Mouse (Mus musculus): ENCODE results near the gene Dimt1. TPM values are rescaled to one million over a fixed set of nuclear protein-coding genes. Genes with fewer than 3 reads are reported as not detected.
"Not testable (repeated sequence)": the region's sequence is repeated elsewhere in the genome, so short reads cannot be mapped to it uniquely, and the experiment has no call there.

The Dimt1 gene
- polyA plus RNA-seq, 1 experiment from 2014 or later: 42.5 TPM

DNA sequence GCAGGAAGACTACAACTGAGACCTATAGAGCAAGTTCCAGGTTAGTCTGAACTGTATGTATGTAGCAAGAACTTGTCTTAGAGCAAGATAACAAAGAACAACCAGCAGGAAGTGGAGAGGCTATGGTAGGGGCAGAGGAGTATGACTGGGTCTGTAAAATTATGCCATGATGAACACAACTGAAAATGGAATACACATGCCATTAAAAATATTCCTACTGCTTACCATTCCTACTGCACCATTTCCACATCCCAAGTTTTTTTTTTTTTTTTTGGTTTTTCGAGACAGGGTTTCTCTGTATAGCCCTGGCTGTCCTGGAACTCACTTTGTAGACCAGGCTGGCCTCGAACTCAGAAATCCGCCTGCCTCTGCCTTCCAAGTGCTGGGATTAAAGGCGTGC is 50.6 kb downstream of the Dimt1 start:
- H3K4me2 ChIP-seq (replicated peaks); H3K27ac ChIP-seq; ATAC-seq (ENCODE audit: low FRiP score); H3K4me1 ChIP-seq; H3K9me3 ChIP-seq (replicated peaks); H3K4me3 ChIP-seq; H3K36me3 ChIP-seq; H3K9ac ChIP-seq; H3K27me3 ChIP-seq: not testable (repeated sequence)
- 91% methylated on average over 4 of the region's 4 CpGs for WGBS

DNA sequence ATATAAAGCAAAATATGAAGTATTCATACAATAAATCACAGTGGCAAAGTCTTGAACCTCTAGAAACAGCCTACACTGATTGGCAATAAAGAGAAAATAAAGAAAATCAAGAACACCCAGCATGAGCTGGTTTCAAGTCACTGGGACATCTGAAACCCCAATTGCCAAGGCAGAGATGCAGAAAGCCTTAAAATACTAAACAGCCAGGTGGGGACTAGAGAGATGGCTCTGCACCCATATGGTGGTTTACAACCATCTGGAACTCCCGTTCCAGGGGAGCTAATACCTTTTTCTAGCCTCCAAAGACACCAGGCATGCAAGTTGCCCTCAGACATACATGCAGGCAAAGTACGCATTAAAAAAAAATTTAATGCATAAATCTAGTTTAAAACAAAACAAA is 51.1 kb downstream of the Dimt1 start:
- Histone ChIP-seq H3K4me3 (no peak overlapping the region), H3K27me3 (no peaks in the 10 kb centered on the region), H3K9me3 (replicated peaks) (no peaks in the 10 kb centered on the region), H3K4me2 (replicated peaks) (no peak overlapping the region), H3K27ac (no peak overlapping the region), H3K36me3 (0 out of 2 replicates have a peak, but pooled peaks cover under 1% of the 10 kb centered on the region), H3K4me1 (0 out of 2 replicates have a peak, but pooled peaks cover 4% of the 10 kb centered on the region), H3K9ac (no peak overlapping the region)
- WGBS: 94% methylated on average over 2 of the region's 2 CpGs
- no peak for ATAC-seq (ENCODE audit: low FRiP score)

DNA sequence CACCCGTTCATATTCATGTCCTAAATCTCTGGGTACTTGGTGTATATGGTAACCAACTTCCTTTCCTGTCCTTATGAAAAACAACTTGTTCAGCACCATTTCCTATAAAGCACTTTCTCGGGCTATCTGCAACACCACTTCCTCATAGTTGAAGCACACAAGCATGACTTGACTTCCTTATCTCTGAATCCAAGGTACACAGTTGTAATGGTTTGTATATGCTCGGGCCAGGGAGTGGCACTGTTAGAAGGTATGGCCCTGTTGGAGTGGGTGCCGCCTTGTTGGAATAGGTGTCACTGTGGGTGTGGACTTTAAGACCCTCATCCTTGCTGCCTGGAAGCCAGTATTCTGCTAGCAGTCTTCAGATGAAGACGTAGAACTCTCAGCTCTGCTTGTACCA is 51.7 kb downstream of the Dimt1 start:
- Histone ChIP-seq H3K9ac (no peak overlapping the region), H3K9me3 (replicated peaks) (no peaks in the 10 kb centered on the region), H3K4me2 (replicated peaks) (no peak overlapping the region), H3K4me1 (0 out of 2 replicates have a peak, but pooled peaks cover 4% of the 10 kb centered on the region), H3K27me3 (no peaks in the 10 kb centered on the region), H3K27ac (no peak overlapping the region), H3K36me3 (no peaks in the 10 kb centered on the region), H3K4me3 (no peak overlapping the region)
- whole genome bisulfite sequencing: 91% methylated on average over 5 of the region's 5 CpGs
- ATAC-seq (ENCODE audit: low FRiP score): no peak

GRCm38 (mm10) chr13:107003211-107003610 is 56.3 kb downstream of the Dimt1 start:
- no peak overlapping the region for H3K4me2 ChIP-seq (replicated peaks)
- no peaks in the 10 kb centered on the region for H3K36me3 ChIP-seq
- no peaks in the 10 kb centered on the region for H3K4me1 ChIP-seq
- no peak overlapping the region for H3K9ac ChIP-seq
- 97% methylated on average over 2 of the region's 2 CpGs for WGBS
- ATAC-seq (ENCODE audit: low FRiP score): no peak
- no peak overlapping the region for H3K4me3 ChIP-seq
- H3K9me3 ChIP-seq (replicated peaks): no peaks in the 10 kb centered on the region
- H3K27ac ChIP-seq: no peak overlapping the region
- no peaks in the 10 kb centered on the region for H3K27me3 ChIP-seq

DNA sequence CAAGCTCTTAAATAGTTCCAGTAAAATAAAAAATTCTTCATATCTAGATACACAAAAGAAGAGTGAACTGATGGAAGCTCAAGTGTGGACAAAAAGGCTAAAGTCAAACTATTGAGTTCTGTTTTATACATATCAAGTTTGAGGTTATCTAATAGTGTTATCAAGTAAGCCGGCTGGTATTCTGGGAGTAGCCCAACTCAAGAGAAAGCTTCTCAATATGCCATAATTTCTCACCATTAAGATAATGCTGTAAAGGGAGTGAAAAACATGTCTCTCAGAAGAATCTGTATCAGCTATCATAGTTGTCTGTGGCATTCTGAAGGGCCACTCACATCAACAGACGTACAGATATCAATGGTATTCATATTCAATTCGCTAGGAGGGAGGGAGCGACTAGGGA is 61.2 kb downstream of the Dimt1 start:
- Histone ChIP-seq H3K27ac (no peak overlapping the region), H3K9ac (no peak overlapping the region), H3K4me2 (replicated peaks) (no peak overlapping the region), H3K27me3 (no peaks in the 10 kb centered on the region), H3K36me3 (no peaks in the 10 kb centered on the region), H3K9me3 (replicated peaks) (no peaks in the 10 kb centered on the region), H3K4me3 (no peak overlapping the region), H3K4me1 (peaks cover 2% of the 10 kb centered on the region; the same call in 1 of the 2 replicates)
- ATAC-seq (ENCODE audit: low FRiP score): no peak
- 89% methylated on average over 4 of the region's 4 CpGs for WGBS

Other genes with a start within 250 kb of the Dimt1 start
- gene Ipo11, start 10.2 kb upstream of the Dimt1 start, polyA plus RNA-seq (2016; fragmentation: Nextera tagmentation; extraction: Ambion mirVana): 57.3 and 57.4 TPM in 2 replicates
- gene Kif2a, start 75.0 kb downstream of the Dimt1 start, polyA plus RNA-seq (2016; fragmentation: Nextera tagmentation; extraction: Ambion mirVana): 36.9 and 40.2 TPM in 2 replicates